Mouse (Mus musculus) heart, embryonic 14.5 days (tissue): ENCODE measurements around the gene Spata22. TPM values are rescaled to one million over a fixed set of nuclear protein-coding genes. Genes with fewer than 3 reads are reported as not detected.

Experiments used
- ATAC-seq: fragments of 200-750 bp; cut with Nextera tagmentation; 2 replicates; pipeline ENCODE4 v1.8.0; 2017; ENCODE audit warnings: low read depth, moderate TSS enrichment; ENCODE audit not compliant: insufficient number of reproducible peaks, insufficient read depth, low FRiP score
- H3K27ac ChIP-seq, 2 experiments: fragments of 200-500 bp in 1 of 2; fragments of 300-500 bp in 1 of 2; sonication (generic) in 1 of 2; replicated peaks in 1 of 2; 2 replicates each; pipeline ENCODE4 v1.5.1; 2012 to 2014; ENCODE audit warnings: low read depth in 2 of 2, low read length in 2 of 2, control low read depth in 1 of 2, mild to moderate bottlenecking in 1 of 2, mixed read lengths in 1 of 2; ENCODE audit not compliant: control insufficient read depth in 1 of 2, insufficient read depth in 1 of 2
- H3K27me3 ChIP-seq: fragments of 300-500 bp; sonication (generic); 2 replicates; pipeline ENCODE4 v1.6.1; 2014; ENCODE audit warnings: mild to moderate bottlenecking, low read length, control low read depth; ENCODE audit not compliant: control insufficient read depth, insufficient read depth
- H3K36me3 ChIP-seq: fragments of 300-500 bp; sonication (generic); 2 replicates; pipeline ENCODE4 v1.6.1; 2014; ENCODE audit warnings: mild to moderate bottlenecking, control low read depth, low read length, mixed read lengths; ENCODE audit not compliant: control insufficient read depth, insufficient read depth
- H3K4me1 ChIP-seq, 2 experiments: fragments of 200-500 bp in 1 of 2; fragments of 300-500 bp in 1 of 2; sonication (generic) in 1 of 2; 2 replicates each; pipeline ENCODE4 v1.6.1; 2012 to 2014; ENCODE audit warnings: low read length in 2 of 2, control low read depth in 1 of 2, mixed read lengths in 1 of 2; ENCODE audit not compliant: control insufficient read depth in 2 of 2, insufficient read depth in 2 of 2
- H3K4me2 ChIP-seq: fragments of 300-500 bp; sonication (generic); 2 replicates; pipeline ENCODE4 v1.6.1; 2014; ENCODE audit warnings: mild to moderate bottlenecking, low read length
- H3K4me3 ChIP-seq, 2 experiments: fragments of 200-500 bp in 1 of 2; fragments of 300-500 bp in 1 of 2; sonication (generic) in 1 of 2; 2 replicates each; pipeline ENCODE4 v1.5.1; 2012 to 2014; ENCODE audit warnings: low read length in 2 of 2, mild to moderate bottlenecking in 2 of 2, control low read depth in 1 of 2, low read depth in 1 of 2, moderate library complexity in 1 of 2; ENCODE audit not compliant: control insufficient read depth in 1 of 2, insufficient read depth in 1 of 2
- H3K9ac ChIP-seq: fragments of 300-500 bp; sonication (generic); 2 replicates; pipeline ENCODE4 v1.6.1; 2014; ENCODE audit warnings: mild to moderate bottlenecking, low read length
- H3K9me3 ChIP-seq: fragments of 300-500 bp; sonication (generic); 2 replicates; pipeline ENCODE4 v1.6.1; 2016; ENCODE audit warnings: low read length, control low read depth; ENCODE audit not compliant: control insufficient read depth
- WGBS: fragments of 180-500 bp; shearing (Covaris S2); extraction: QIAGEN DNeasy Blood & Tissue Kit; methylation state at CpG from one replicate; pipeline ENCODE4 v1.1.7; 2014; 5-methylcytosine and 5-hydroxymethylcytosine counted together
- polyA plus RNA-seq: library from polyadenylated mRNA; unstranded; fragments of >200 nt; fragmentation: Nextera tagmentation; extraction: Ambion mirVana; gene quantifications from 2 replicates; pipeline ENCODE4 v1.2.1, GENCODE M21; 2014

Gene Spata22
- not detected in 2 replicates for polyA plus RNA-seq

- ATAC-seq = no peak
- Histone ChIP-seq H3K9me3 (peaks cover 3% of the 10 kb centered on the region; the same call in 1 of the 2 replicates), H3K4me1 (no peaks in the 10 kb centered on the region), H3K36me3 (no peaks in the 10 kb centered on the region), H3K9ac (no peak within 1 kb of the TSS), H3K27me3 (no peaks in the 10 kb centered on the region), H3K27ac (no peak within 1 kb of the TSS), H3K4me3 (no peak within 1 kb of the TSS), H3K4me2 (no peak within 1 kb of the TSS)
- WGBS = 77% methylated on average over 27 of the region's 27 CpGs
These were observed at the start of gene Spata22, which contains the start of the genes Aspa and Gm49340 for GRCm38 (mm10) chr11:73329442-73329841. TSS of gene Spata22 (plus strand) at chr11:73329741. TSS of gene Aspa (minus strand) at chr11:73329596. TSS of gene Gm49340 (plus strand) at chr11:73329741.

GRCm38 (mm10) chr11:73280710-73281109 is 48.8 kb upstream of the Spata22 start:
- H3K4me1 ChIP-seq = peaks cover 5 to 6% of the 10 kb centered on the region in 2 experiments; a peak in 2 of 4 replicates
- no peak overlapping the region for H3K27ac ChIP-seq
- no peak overlapping the region for H3K4me3 ChIP-seq
- 37% methylated on average over 5 of the region's 5 CpGs for WGBS
- H3K36me3 ChIP-seq = no peaks in the 10 kb centered on the region
- no peak overlapping the region for H3K9ac ChIP-seq
- H3K4me2 ChIP-seq = no peak overlapping the region; the same call in 1 of the 2 replicates
- no peaks in the 10 kb centered on the region for H3K27me3 ChIP-seq
- ATAC-seq = no peak
- no peaks in the 10 kb centered on the region for H3K9me3 ChIP-seq

- H3K27ac ChIP-seq = no peak overlapping the region
- peak overlapping the region; percentile 1; the same call in 1 of the 2 replicates for H3K9ac ChIP-seq
These were observed 48.0 kb upstream of the Spata22 start for GRCm38 (mm10) chr11:73281528-73282027.

GRCm38 (mm10) chr11:73283369-73283768 is 46.2 kb upstream of the Spata22 start:
- no peak overlapping the region for H3K27ac ChIP-seq
- H3K27me3 ChIP-seq = no peaks in the 10 kb centered on the region
- H3K4me2 ChIP-seq = no peak overlapping the region
- no peaks in the 10 kb centered on the region for H3K9me3 ChIP-seq
- H3K36me3 ChIP-seq = no peaks in the 10 kb centered on the region
- no peak overlapping the region for H3K4me3 ChIP-seq
- peaks cover 5 to 6% of the 10 kb centered on the region in 2 experiments; a peak in 2 of 4 replicates for H3K4me1 ChIP-seq
- H3K9ac ChIP-seq = no peak overlapping the region
- WGBS = 30% methylated on average over 9 of the region's 9 CpGs
- 0 out of 2 replicates have a peak, but pooled peaks have one; percentile 18 for ATAC-seq

More at GRCm38 (mm10) chr11:73281528-73282027, 48.0 kb upstream of the Spata22 start:
- no peaks in the 10 kb centered on the region for H3K9me3 ChIP-seq
- no peaks in the 10 kb centered on the region for H3K27me3 ChIP-seq
- ATAC-seq = peak; percentile 28; the same call in 1 of the 2 replicates
- H3K4me2 ChIP-seq = peak overlapping the region; percentile 56
- peaks cover 5 to 6% of the 10 kb centered on the region in 2 experiments; a peak in 2 of 4 replicates for H3K4me1 ChIP-seq
- H3K4me3 ChIP-seq = peak overlapping the region; percentile 34 to 36
- WGBS = 6% methylated on average over 16 of the region's 16 CpGs
- no peaks in the 10 kb centered on the region for H3K36me3 ChIP-seq

- Histone ChIP-seq H3K27me3 (no peaks in the 10 kb centered on the region), H3K9ac (no peak overlapping the region), H3K4me2 (no peak overlapping the region), H3K4me1 (peaks cover 5 to 6% of the 10 kb centered on the region in 2 experiments; a peak in 2 of 4 replicates), H3K4me3 (no peak overlapping the region), H3K9me3 (no peaks in the 10 kb centered on the region), H3K27ac (no peak overlapping the region; a peak in 1 of 4 replicates), H3K36me3 (no peaks in the 10 kb centered on the region)
- ATAC-seq = no peak
- 50% methylated on average over 1 of the region's 1 CpGs for WGBS
These were observed 45.6 kb upstream of the Spata22 start for GRCm38 (mm10) chr11:73283926-73284325.

- Histone ChIP-seq H3K9ac (no peak overlapping the region), H3K27ac (no peak overlapping the region; a peak in 1 of 4 replicates), H3K4me1 (peaks cover 5 to 6% of the 10 kb centered on the region in 2 experiments; a peak in 2 of 4 replicates), H3K36me3 (no peaks in the 10 kb centered on the region), H3K27me3 (no peaks in the 10 kb centered on the region), H3K4me3 (no peak overlapping the region), H3K4me2 (no peak overlapping the region), H3K9me3 (no peaks in the 10 kb centered on the region)
- ATAC-seq = no peak
These were observed 45.2 kb upstream of the Spata22 start for GRCm38 (mm10) chr11:73284351-73284750.

GRCm38 (mm10) chr11:73289621-73290020 is 39.9 kb upstream of the Spata22 start:
- no peaks in the 10 kb centered on the region for H3K9me3 ChIP-seq
- no peak overlapping the region for H3K4me3 ChIP-seq
- no peak overlapping the region for H3K9ac ChIP-seq
- no peak for ATAC-seq
- H3K27ac ChIP-seq = no peak overlapping the region
- 58% methylated on average over 1 of the region's 1 CpGs for WGBS
- H3K4me2 ChIP-seq = no peak overlapping the region
- H3K27me3 ChIP-seq = no peaks in the 10 kb centered on the region
- no peaks in the 10 kb centered on the region; a peak in 1 of 4 replicates for H3K4me1 ChIP-seq
- H3K36me3 ChIP-seq = no peaks in the 10 kb centered on the region
